Mouse (Mus musculus) limb, embryonic 10.5 days (tissue): ENCODE data around the gene Pitpnm2. TPM values are rescaled to one million over a fixed set of nuclear protein-coding genes. Genes with fewer than 3 reads are reported as not detected.
A peak's percentile ranks its signal among the peaks of the same experiment; 100 is the strongest.

Experiments used
- DNase-seq: peaks from one replicate; pipeline ENCODE4 v3.0.0-alpha.2; 2017; ENCODE audit warnings: low spot score
- H3K27ac ChIP-seq: fragments of 300-500 bp; sonication (generic); 2 replicates; pipeline ENCODE4 v1.5.1; 2016; ENCODE audit warnings: mild to moderate bottlenecking
- H3K27me3 ChIP-seq: fragments of 300-500 bp; sonication (generic); 2 replicates; pipeline ENCODE4 v1.6.1; 2016; ENCODE audit warnings: low read depth, mild to moderate bottlenecking; ENCODE audit not compliant: poor library complexity, severe bottlenecking
- H3K36me3 ChIP-seq: fragments of 300-500 bp; sonication (generic); 2 replicates; pipeline ENCODE4 v1.6.1; 2016; ENCODE audit warnings: mild to moderate bottlenecking, moderate library complexity
- H3K4me1 ChIP-seq: fragments of 300-500 bp; sonication (generic); 2 replicates; pipeline ENCODE4 v1.6.1; 2016
- H3K4me3 ChIP-seq: fragments of 300-500 bp; sonication (generic); 2 replicates; pipeline ENCODE4 v1.5.1; 2016; ENCODE audit warnings: mild to moderate bottlenecking, moderate library complexity
- H3K9me3 ChIP-seq: fragments of 300-500 bp; sonication (generic); replicated peaks from 2 replicates; pipeline ENCODE4 v1.6.1; 2016; ENCODE audit warnings: mild to moderate bottlenecking
- WGBS: fragments of 180-500 bp; shearing (Covaris S2); methylation state at CpG from one replicate; pipeline ENCODE4 v1.1.7; 2016; 5-methylcytosine and 5-hydroxymethylcytosine counted together
- polyA plus RNA-seq: library from polyadenylated mRNA; unstranded; fragments of >200 nt; fragmentation: Nextera tagmentation; extraction: Ambion mirVana; gene quantifications from 2 replicates; pipeline ENCODE4 v1.2.1, GENCODE M21; 2016

The Pitpnm2 gene
- polyA plus RNA-seq, 1 experiment from 2014 or later = 2.0 TPM

DNA sequence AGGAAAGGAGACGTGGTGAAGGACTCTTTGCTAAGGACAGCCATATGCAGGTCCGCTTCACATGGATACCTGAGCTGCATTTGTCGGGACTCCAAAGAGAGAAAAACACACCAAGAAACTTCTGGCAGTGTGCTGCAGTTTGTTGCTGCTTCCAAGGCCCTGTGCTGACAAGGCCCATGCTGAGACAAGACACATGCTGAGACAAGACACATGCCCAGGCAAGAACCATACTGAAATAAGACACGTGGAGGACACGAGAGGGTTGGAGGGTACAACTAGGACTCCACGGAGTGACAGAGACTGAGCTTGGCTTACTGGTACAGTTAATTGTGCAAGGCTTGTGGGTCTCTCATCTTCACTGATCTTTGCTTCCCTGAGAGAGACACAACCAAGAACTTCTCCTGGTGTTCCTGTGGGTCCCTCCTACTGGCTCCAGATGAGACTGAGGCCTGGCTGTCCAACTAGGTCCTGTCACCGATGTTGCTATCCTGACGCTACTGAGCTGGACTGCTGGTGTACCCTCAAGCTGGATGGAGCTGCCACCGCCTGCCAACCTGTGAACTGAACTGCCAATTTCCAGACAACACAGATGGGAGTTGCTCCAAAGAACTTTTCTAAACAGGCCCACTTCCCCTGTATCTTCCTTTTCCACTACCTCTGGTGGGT lies 6.2 kb downstream of the Pitpnm2 start:
- Histone ChIP-seq H3K27ac (no peak overlapping the region), H3K9me3 (no peaks in the 10 kb centered on the region), H3K4me1 (peaks cover 48% of the 10 kb centered on the region), H3K27me3 (no peaks in the 10 kb centered on the region), H3K36me3 (peaks cover 28% of the 10 kb centered on the region), H3K4me3 (no peak overlapping the region)
- 89% methylated on average over 9 of the region's 9 CpGs for WGBS
- no peak for DNase-seq

DNA sequence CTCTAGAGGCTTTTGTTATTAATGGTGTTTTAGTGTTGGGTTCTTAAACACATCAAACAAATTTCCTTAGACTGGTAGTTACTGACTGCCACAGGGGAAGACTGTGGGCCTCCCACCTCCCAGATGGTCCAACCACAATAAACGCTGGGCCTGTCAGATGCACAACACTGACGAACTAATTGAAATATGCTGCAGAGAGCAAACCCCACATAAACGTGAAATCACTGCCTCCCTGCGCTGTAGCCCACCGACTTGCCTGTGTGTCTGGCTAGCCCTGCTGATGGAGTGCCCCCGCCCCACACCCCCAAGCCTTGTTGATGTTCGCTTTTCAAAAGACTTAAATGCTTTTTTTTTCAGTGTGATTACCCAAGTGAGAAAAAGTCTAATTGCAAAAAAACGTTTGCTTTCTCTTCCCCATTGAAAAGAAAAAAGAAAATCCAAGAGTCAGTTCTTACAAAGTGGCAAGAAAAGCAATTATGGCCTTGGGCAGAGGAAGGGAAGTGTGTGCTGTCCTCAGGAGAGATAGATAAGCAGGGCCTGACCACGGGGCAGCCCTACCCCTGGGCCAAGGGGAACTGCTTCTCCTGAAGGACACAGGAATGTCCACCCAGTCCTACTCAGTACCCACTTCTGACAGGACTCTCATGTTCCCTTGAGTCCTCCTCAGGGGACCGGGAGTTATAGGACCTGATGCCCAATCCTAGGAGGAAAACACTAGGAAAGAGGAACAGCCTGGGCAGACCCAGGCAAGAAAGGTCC lies 7.7 kb downstream of the Pitpnm2 start:
- no peaks in the 10 kb centered on the region for H3K27me3 ChIP-seq
- no peak for DNase-seq
- peak overlapping the region; percentile 46 for H3K27ac ChIP-seq
- 36% methylated on average over 10 of the region's 10 CpGs for WGBS
- peaks cover 28% of the 10 kb centered on the region for H3K36me3 ChIP-seq
- H3K4me1 ChIP-seq = peaks cover 37% of the 10 kb centered on the region
- peak overlapping the region; percentile 30; the same call in 1 of the 2 replicates for H3K4me3 ChIP-seq
- no peaks in the 10 kb centered on the region for H3K9me3 ChIP-seq

DNA sequence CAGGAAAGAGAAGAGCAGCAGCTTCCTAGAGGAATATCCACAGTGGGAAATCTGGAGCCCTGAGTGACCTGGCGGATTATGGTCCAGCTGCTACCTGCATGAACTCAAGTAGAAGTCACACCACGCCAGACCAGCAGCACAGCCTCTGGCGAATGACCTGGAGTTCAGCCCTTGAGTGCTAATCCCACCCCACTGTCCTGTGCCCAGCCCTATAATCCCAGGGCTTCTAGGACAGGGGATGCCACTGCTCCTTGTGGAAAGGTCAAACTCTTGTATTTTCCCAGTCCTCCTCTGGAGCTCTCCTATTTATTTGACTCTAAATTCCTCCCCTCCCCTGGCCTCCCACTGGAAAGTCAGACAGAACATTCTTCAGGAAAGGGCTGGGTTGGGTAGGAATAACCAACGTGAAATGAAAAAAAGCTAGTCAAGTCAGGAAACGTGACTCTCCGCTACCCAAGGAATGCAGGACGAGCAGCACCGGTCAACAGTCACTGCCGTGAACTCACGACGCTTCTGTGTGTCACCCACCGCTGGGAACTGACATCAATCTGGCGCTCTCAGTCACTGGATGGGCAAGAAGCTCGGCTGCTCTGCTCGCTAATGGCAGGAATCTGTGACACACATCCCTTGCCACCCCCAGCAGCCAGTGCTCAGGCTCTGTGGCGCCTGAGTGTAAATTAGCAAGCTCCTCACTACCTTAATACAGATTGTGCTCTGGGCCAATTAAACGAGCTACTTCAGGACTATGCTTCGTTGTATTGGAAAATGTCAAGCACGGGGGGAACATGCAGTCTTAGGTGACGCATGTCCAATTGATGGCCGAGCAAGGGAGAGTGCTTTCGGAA lies 8.5 kb downstream of the Pitpnm2 start:
- 20% methylated on average over 22 of the region's 22 CpGs for WGBS
- no peak for DNase-seq
- H3K4me1 ChIP-seq = peaks cover 44% of the 10 kb centered on the region
- no peaks in the 10 kb centered on the region for H3K9me3 ChIP-seq
- peak overlapping the region; percentile 30 for H3K4me3 ChIP-seq
- peaks cover 25% of the 10 kb centered on the region for H3K36me3 ChIP-seq
- H3K27ac ChIP-seq = peak overlapping the region; percentile 53; the same call in 1 of the 2 replicates
- no peaks in the 10 kb centered on the region for H3K27me3 ChIP-seq

DNA sequence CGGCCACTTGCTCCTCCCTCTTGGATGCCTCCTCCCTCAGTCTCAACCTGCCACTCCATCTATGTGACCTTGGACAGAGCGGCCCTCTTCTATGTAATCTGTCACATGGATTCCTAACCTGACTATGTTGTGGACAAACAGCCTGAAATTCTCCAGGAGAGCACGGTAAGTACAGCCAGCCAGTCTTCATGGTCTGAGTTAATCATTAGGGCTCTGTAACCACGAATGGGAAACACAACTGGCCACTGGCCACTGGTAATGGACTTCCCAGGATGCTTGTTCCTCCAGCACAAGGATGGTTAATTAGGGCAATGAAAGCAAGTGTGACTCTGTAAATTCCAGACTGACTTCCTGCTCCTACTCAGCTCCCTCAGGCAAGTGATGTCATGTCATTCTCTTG lies 13.4 kb downstream of the Pitpnm2 start:
- peaks cover 51% of the 10 kb centered on the region for H3K4me1 ChIP-seq
- no peaks in the 10 kb centered on the region for H3K27me3 ChIP-seq
- H3K9me3 ChIP-seq = no peaks in the 10 kb centered on the region
- H3K27ac ChIP-seq = no peak overlapping the region
- no peaks in the 10 kb centered on the region for H3K36me3 ChIP-seq
- DNase-seq = no peak
- H3K4me3 ChIP-seq = no peak overlapping the region
- WGBS = 74% methylated on average over 4 of the region's 4 CpGs

DNA sequence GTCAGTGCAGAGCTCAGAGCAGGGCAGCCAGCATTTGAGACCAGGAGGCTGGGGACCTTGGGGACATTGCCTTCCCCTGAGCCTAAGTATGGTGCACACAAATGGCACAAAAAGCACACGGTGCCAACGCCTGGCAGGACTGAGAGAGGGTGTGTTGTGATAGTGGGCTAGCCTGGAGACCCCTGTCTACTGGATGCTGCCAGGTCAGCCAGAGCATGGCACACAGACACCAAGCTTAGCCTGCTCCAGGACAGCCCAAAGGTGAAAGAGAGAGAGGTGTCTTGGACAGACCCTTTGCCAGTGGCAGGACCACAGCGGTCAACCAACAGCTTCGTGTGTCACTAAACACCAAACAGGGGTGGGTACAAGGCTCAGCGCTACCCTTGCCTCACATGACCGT lies 14.8 kb downstream of the Pitpnm2 start:
- 96% methylated on average over 6 of the region's 6 CpGs for WGBS
- DNase-seq = no peak
- H3K4me1 ChIP-seq = peaks cover 38% of the 10 kb centered on the region

DNA sequence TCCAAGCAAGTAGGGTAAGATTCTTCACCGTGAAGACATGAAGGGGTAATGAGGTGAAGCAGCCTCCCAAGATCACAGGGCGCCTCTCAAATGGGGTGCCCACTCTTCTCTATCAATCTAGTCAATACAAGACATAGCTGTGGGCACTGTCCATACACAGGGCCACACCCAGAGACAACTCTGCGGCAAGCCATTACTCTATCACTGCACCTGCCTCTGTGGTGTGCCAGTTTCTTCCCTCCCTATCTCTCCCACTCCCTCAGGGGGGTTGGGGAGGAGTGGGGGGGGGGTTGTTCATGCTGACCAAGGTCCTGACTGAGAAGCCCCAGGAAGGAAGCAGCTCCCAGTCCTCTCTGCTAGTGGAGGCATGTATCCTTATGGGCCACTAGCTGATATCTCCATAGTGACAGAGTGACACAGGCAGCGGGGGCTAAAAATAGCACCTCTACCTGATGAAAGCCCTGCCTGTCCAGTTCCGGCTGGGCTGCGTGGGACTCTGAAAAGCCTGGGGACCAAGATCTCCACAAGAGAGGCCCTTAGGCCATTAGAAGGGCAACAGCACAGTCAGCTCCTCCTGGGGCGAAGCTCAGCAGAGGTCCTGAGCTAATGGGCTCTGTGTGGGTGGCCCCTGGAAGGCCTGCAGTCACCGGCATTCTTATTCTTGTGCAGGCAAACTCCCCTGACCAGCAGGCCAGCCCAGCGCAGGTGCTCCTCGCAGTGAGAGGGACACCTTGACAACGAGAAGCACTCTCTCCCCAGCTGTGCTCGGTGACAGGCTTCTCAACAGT lies 15.5 kb downstream of the Pitpnm2 start:
- DNase-seq = no peak
- H3K9me3 ChIP-seq = no peaks in the 10 kb centered on the region
- H3K36me3 ChIP-seq = no peaks in the 10 kb centered on the region
- peaks cover 36% of the 10 kb centered on the region for H3K4me1 ChIP-seq
- H3K27ac ChIP-seq = 0 out of 2 replicates have a peak overlapping the region, but pooled peaks have one; percentile 1
- no peaks in the 10 kb centered on the region for H3K27me3 ChIP-seq
- WGBS = 62% methylated on average over 12 of the region's 12 CpGs
- no peak overlapping the region for H3K4me3 ChIP-seq

More for the DNA sequence above, 14.8 kb downstream of the Pitpnm2 start:
- Histone ChIP-seq H3K9me3 (no peaks in the 10 kb centered on the region), H3K4me3 (no peak overlapping the region), H3K27ac (0 out of 2 replicates have a peak overlapping the region, but pooled peaks have one; percentile 1), H3K27me3 (no peaks in the 10 kb centered on the region), H3K36me3 (no peaks in the 10 kb centered on the region)

DNA sequence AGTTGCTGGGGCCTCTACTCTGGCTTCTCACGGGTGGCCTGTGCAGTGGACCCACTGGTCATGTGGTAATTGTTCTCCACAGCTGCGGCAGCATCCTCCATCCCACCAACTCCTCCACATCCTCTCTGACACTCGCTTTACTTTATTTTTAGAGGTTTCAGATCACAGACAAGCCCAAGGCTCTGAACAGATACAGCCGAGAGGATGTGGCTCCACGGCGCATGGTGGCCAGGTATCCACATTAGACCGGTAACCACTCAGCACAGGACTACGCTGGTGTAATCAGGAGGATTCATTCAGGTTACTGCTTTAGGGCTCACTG lies 16.5 kb downstream of the Pitpnm2 start:
- DNase-seq = no peak
- no peaks in the 10 kb centered on the region for H3K27me3 ChIP-seq
- H3K9me3 ChIP-seq = no peaks in the 10 kb centered on the region
- H3K4me3 ChIP-seq = no peak overlapping the region
- peaks cover 33% of the 10 kb centered on the region for H3K4me1 ChIP-seq
- no peak overlapping the region for H3K27ac ChIP-seq
- 87% methylated on average over 8 of the region's 8 CpGs for WGBS
- no peaks in the 10 kb centered on the region for H3K36me3 ChIP-seq

DNA sequence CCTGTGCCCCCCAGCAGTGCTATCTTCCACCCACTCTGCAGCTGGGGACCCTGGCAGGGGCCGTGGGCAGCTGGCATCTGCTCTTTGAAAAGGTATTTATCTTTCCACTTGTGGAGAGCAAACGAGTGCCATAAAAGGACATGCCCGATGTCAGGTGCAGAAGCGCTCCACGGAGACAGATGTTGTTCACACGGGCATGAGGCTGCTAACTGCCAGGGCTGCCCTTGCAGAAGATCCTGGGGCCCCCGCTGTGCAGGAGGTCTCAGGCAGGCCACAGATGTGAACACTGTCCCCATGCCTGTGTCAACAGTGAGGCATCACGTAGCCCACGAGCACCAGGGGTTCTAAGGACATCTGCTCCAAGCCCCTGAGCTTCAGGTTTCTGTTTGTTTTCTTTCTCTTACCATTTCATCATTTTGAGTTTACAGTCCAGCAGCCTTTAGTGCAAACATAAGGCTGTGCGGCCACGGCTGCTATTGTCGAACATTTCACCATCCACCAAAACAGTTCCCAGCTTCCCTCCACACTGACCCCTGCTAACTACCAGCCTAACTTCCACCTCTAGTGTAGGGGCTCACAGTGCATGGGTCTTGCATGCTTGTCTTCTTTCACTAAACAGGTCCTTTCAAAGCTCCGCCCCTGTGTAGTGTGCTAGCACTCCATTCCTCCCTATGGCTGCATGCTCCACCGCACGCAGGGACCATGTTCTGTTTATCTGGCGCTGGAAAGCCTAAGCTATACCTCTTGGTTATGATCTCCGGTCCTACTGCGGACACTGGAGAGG lies 17.0 kb downstream of the Pitpnm2 start:
- Histone ChIP-seq H3K9me3 (no peaks in the 10 kb centered on the region), H3K27ac (peak overlapping the region; percentile 8; the same call in 1 of the 2 replicates), H3K4me3 (no peak overlapping the region), H3K4me1 (peaks cover 33% of the 10 kb centered on the region), H3K27me3 (no peaks in the 10 kb centered on the region), H3K36me3 (no peaks in the 10 kb centered on the region)
- DNase-seq = no peak
- WGBS = 68% methylated on average over 18 of the region's 18 CpGs

DNA sequence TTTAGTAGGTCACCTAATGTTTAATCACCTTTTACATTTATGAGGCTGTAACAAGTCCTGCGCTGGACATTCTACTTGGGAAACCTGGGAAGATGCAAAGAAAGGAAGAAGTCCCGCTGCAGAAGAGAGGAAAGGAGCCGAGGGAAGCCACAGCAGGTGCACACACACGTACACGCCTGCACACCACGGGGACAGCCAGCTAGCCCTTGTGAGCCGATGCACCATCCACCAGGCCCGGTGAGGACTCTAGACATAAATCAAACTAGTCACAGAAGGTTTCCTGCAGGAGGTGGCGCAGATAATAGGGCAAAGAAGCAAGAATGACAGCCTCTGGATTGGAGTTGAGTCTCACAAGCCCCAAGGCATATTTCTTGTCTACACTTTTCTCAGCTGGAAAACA lies 19.1 kb downstream of the Pitpnm2 start:
- Histone ChIP-seq H3K4me3 (no peak overlapping the region), H3K27ac (no peak overlapping the region), H3K9me3 (no peaks in the 10 kb centered on the region), H3K36me3 (no peaks in the 10 kb centered on the region), H3K4me1 (peaks cover 34% of the 10 kb centered on the region), H3K27me3 (no peaks in the 10 kb centered on the region)
- no peak for DNase-seq
- 84% methylated on average over 9 of the region's 9 CpGs for WGBS

DNA sequence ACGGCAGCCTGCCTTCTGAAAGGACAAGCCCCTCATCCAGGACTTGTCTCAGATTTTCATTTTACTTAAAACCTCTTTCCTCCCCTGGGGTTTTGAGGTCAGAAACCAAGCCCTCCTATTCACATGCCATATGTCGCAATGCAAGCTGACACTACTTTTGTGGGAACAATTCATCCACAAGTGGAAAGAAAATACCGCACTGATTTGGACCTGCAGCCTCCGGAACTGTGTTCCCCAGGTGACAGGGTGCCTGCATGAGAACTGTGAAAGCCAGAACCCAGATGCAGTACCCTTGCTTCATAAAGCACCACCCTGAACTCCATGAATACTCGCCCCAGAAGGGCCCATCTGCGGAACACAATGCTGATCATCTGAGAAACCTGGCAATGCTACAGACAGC lies 22.4 kb downstream of the Pitpnm2 start:
- 80% methylated on average over 6 of the region's 6 CpGs for WGBS
- H3K27me3 ChIP-seq = no peaks in the 10 kb centered on the region
- no peaks in the 10 kb centered on the region for H3K36me3 ChIP-seq
- peaks cover 25% of the 10 kb centered on the region for H3K4me1 ChIP-seq
- no peak for DNase-seq
- H3K4me3 ChIP-seq = no peak overlapping the region
- no peaks in the 10 kb centered on the region for H3K9me3 ChIP-seq
- no peak overlapping the region for H3K27ac ChIP-seq

DNA sequence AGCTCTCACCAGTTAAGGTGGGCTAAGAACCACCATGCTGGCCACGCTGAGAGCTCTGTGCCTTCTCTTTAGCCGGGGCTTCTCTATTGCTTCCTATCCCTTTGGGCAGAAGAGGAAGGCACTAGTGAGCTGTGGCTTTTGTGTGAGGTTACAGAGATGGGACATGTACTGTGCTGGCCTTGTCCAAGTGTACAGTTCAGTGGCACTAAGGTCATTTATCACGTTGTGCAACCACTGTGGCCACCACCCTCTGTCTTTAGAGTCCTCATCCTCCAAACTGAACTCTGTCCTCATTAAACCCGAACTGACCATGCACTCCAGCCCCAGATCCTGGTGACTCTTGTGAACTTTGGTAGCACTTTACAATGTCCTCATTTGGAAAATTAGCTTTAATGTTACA lies 23.1 kb downstream of the Pitpnm2 start:
- no peaks in the 10 kb centered on the region for H3K27me3 ChIP-seq
- H3K9me3 ChIP-seq = no peaks in the 10 kb centered on the region
- H3K4me3 ChIP-seq = no peak overlapping the region
- peaks cover 23% of the 10 kb centered on the region for H3K4me1 ChIP-seq
- no peak overlapping the region for H3K27ac ChIP-seq
- DNase-seq = no peak
- WGBS = 85% methylated on average over 4 of the region's 4 CpGs
- H3K36me3 ChIP-seq = no peaks in the 10 kb centered on the region

DNA sequence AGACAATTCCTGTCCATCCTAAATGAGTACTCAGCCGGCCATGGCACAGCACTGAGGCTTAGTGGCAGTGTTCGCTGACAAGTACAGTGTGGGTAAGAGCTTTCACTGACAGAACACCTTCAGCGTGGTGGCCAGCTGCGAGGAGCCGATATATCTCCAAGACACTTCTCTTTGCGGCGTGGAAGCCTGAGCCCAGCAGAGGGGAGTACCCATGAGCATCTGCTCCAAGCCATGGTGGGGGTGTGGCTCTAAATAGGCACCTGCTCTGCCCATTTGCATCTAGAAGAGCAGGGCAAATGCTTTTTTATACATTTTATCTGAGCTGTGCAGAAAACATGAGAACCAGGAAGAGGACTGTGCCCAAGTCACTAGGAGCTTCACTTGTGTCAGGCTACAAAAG lies 23.7 kb downstream of the Pitpnm2 start:
- peaks cover 24% of the 10 kb centered on the region for H3K4me1 ChIP-seq
- H3K9me3 ChIP-seq = no peaks in the 10 kb centered on the region
- H3K27me3 ChIP-seq = no peaks in the 10 kb centered on the region
- DNase-seq = no peak
- WGBS = 90% methylated on average over 7 of the region's 7 CpGs
- no peaks in the 10 kb centered on the region for H3K36me3 ChIP-seq
- H3K4me3 ChIP-seq = no peak overlapping the region
- H3K27ac ChIP-seq = no peak overlapping the region
